Mouse (Mus musculus): ENCODE measurements around the gene Samm50.
A peak's percentile ranks its signal among the peaks of the same experiment; 100 is the strongest.

DNA sequence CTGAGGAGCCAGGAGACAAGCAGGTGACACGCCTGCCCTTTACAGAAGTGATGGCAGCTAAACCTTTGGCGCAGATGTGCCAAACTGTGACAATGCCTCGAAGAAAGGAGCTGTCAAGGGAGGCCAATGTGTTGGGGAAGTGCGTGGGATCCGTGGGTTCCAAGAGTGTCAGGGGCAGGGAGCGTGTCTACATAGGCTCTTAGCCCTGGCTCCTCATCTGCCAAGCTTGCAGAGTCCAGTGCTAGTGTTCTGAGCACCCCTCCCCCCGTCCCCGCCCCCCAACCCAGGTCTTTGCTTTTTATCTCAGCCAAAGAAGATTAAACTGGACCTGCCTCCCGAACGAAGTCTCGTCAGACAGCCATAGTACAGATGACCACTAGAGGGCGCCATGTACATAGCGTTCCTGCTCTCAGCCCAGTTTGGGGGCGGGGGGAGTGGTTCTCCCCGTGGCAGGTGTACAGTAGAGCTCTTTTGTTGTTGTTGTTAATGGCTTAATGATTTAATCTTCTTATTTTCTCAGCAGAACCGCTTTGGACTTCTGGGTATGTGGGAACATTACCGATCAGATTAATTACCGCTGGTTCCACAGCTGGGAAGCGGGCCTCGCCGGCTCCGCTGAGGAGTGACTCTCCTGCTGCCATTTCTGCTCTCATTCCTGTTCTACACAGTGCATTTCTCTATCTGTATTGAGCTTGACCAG is 68.2 kb downstream of the Samm50 start:
- TF ChIP-seq POLR2A (IDR thresholded peaks at IDR 0.05; ENCODE audit: borderline replicate concordance, extremely low read depth, low read depth, low read length) (no peak), CTCF (IDR thresholded peaks at IDR 0.05; ENCODE audit: insufficient read depth, low read length) (peak; percentile 87)

Data from lung, adult 2 months (tissue).